Mouse (Mus musculus): ENCODE results near the gene Pou2af1. TPM values are rescaled to one million over a fixed set of nuclear protein-coding genes. Genes with fewer than 3 reads are reported as not detected.

The Pou2af1 gene
- 0.25 and 0.58 TPM in 2 replicates for polyA plus RNA-seq (2015; fragmentation: Nextera tagmentation; extraction: Ambion mirVana)

DNA sequence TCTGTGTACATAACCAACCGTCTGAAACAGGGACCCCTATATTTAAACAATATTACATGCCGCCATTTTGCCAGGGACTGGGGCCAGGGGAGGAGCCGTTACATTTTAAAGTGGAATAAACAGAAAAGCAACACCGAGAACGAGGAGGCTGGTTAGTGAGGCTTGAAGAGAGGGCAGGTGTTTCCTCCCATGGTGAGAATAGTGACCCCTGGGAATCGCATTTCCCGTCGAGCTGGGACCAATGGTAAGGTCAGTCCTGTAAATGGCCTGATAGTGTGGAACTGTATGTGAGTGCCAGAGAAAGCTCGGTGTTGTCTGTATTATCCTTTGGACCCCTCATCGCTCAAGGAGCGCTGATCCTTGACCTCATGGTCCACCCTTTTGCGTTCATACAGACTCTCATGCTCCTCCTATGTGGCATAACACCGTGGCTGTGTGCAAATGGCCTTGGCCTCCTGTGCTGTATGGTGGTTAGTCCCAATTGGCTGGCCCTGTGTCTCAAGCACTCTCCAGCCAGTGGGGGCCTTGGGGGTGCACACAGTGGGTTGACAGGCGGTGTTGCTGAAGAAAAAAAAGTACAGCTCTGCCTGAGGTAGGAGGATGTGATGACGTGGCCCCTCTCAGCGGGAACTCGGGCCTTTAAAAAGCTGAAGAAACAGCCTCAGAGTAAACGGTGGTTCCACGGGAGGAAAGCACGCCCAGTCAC, at the start of gene Pou2af1:
Gene Pou2af1 (plus strand): TSS at position 686 of the 706 bp plus-strand sequence.

DNA sequence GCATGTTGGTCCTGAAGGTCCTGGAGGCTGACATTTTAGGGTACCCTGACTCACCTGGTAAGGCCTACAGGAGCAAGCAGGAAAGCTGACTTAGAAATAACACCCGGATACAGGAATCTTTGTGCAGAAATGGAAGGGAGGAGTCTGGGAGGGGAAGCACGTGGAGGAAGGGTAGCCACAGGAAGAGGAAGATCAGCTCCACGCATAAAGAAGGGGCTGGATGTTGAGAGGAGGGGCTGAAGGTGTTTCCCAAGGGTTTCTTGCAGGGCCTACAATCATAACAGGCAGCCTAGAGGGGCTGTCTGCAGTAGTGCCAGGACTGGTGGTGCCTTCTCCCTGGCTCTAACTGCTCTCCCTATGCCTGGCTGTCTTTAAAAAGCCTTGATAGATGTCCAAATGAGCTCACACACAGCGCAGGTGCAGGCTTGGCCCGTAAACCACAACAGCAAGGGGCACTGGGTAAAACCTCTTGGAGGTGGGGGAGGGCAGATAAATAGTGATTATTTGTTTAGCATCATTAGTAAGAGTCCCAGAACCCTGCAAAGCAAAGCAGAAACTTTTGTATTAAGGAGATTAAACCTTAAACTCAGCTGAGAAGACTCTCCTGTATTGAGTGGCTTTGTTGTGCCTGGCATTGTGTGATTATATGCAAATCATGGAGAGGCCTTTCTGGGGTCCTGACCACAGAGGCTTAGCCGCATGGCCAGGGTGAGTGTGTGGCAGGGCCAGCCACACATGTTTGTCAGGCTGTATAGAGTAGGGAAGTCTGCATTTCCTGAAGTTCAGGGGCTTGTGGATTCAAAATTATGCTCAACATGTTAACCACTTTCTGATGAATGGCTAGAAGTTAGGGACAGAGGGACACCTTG, 48.0 kb upstream of the Pou2af1 start, which contains the start of gene Gm32742:
Gene Gm32742 (minus strand): TSS at position 206 of the 869 bp plus-strand sequence.

DNA sequence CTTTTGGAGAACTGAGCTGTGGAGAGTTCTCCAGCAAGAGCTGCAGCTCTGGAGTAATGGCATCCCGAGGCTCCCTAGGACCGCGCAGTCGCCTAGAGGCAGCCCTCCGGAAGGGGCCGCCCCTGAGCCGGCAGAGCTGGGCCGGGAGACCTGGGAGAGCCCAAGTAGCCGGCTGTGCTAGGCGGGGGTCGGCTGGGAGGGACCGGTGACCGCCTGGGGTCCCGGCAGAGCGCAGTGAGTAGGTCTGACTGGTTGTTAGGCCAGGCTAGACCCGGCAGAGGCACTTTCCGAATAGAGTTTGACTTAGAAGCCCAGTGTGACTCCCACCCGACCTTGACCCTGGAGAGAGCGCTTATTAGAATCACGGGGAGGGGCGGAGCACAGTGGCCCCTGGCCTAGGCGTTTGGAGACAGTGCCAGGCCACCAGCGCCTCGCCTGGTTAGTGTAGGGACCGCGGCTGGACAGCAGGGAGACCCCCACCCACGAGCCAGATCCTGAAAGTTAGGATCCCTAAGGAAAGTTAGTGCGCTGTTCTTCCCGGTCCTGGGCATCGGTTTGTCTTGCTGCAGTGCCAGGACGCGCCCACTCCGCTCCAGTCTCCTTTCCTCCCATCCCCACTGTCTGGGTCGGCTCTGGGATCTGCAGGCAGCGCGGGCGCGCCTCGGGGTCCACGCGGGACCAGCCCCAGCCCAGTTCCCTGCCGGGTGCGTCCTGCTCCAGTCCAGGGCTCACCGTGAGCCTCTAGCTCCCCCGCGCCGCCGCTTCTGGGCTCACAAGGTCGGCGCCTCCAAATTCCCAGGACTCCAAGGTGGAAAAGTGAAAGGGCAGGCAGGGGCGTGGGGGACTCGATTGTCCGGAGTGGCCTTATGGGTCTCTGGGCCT, 65.2 kb downstream of the Pou2af1 start, which contains the start of gene Colca2:
Gene Colca2 (minus strand): TSS at position 70 of the 882 bp plus-strand sequence.

Other genes starting within 250 kb of the Pou2af1 start
- gene Sik2, start 204.6 kb upstream of the Pou2af1 start, polyA plus RNA-seq (2015; fragmentation: Nextera tagmentation; extraction: Ambion mirVana) = 14.0 and 14.3 TPM in 2 replicates
- not detected in 2 replicates for gene Btg4, start 152.8 kb upstream of the Pou2af1 start, polyA plus RNA-seq (2015; fragmentation: Nextera tagmentation; extraction: Ambion mirVana)
- gene Layn, start 136.6 kb upstream of the Pou2af1 start, polyA plus RNA-seq (2015; fragmentation: Nextera tagmentation; extraction: Ambion mirVana) = 8.7 and 9.7 TPM in 2 replicates
- 0.69 and 0.72 TPM in 2 replicates for gene 4833427G06Rik, start 111.6 kb upstream of the Pou2af1 start, polyA plus RNA-seq (2015; fragmentation: Nextera tagmentation; extraction: Ambion mirVana)
- not detected in 2 replicates for gene Gm32742, start 48.2 kb upstream of the Pou2af1 start, polyA plus RNA-seq (2015; fragmentation: Nextera tagmentation; extraction: Ambion mirVana)
- gene Colca2, start 64.9 kb downstream of the Pou2af1 start, polyA plus RNA-seq (2015; fragmentation: Nextera tagmentation; extraction: Ambion mirVana) = 3.7 and 5.8 TPM in 2 replicates
- not detected in 2 replicates for gene 1810046K07Rik, start 115.2 kb downstream of the Pou2af1 start, polyA plus RNA-seq (2015; fragmentation: Nextera tagmentation; extraction: Ambion mirVana)